Mouse (Mus musculus) cortical plate, adult 2 months (tissue): ENCODE data around the gene Vtcn1.

Experiments used
- CTCF ChIP-seq: fragments of 200-500 bp; IDR thresholded peaks from 2 replicates; pipeline ENCODE4 v1.5.1; 2011; ENCODE audit warnings: mild to moderate bottlenecking, control low read depth, low read length; ENCODE audit not compliant: insufficient read depth; ENCODE audit errors: extremely low read depth
- POLR2A ChIP-seq: fragments of 200-500 bp; IDR thresholded peaks from 2 replicates; pipeline ENCODE4 v1.6.1; 2011; ENCODE audit warnings: mild to moderate bottlenecking, low read length, control low read depth; ENCODE audit not compliant: insufficient read depth; ENCODE audit errors: extremely low read depth

- TF ChIP-seq POLR2A (no peak), CTCF (no peak)
Observed at GRCm38 (mm10) chr3:100776967-100777366, 48.3 kb upstream of the Vtcn1 start.
